Mouse (Mus musculus) liver, postnatal 0 days (tissue): Measurements from ENCODE around the gene Gtf2ird1. TPM values are rescaled to one million over a fixed set of nuclear protein-coding genes. Genes with fewer than 3 reads are reported as not detected.
"Not testable (repeated sequence)": the region's sequence is repeated elsewhere in the genome, so short reads cannot be mapped to it uniquely, and the experiment has no call there.

Experiments
- ATAC-seq: fragments of 200-750 bp; cut with Nextera tagmentation; 2 replicates; pipeline ENCODE4 v1.8.0; 2017; ENCODE audit warnings: mild to moderate bottlenecking, moderate library complexity
- DNase-seq: peaks from one replicate; pipeline ENCODE4 v3.0.0-alpha.2; 2016
- H3K27ac ChIP-seq: fragments of 300-500 bp; sonication (generic); 2 replicates; pipeline ENCODE4 v1.5.1; 2014; ENCODE audit warnings: antibody characterized with exemption, moderate library complexity, mild to moderate bottlenecking, low read depth
- H3K27me3 ChIP-seq: fragments of 300-500 bp; sonication (generic); 2 replicates; pipeline ENCODE4 v1.6.1; 2014; ENCODE audit warnings: low read length, control low read depth, mixed read lengths; ENCODE audit not compliant: insufficient read depth
- H3K36me3 ChIP-seq: fragments of 300-500 bp; sonication (generic); replicated peaks from 2 replicates; pipeline ENCODE4 v1.6.1; 2014; ENCODE audit warnings: mild to moderate bottlenecking, control low read depth, low read length, moderate library complexity, mixed read lengths; ENCODE audit not compliant: insufficient read depth
- H3K4me1 ChIP-seq: fragments of 300-500 bp; sonication (generic); 2 replicates; pipeline ENCODE4 v1.6.1; 2014; ENCODE audit warnings: antibody characterized with exemption, mild to moderate bottlenecking, control low read depth; ENCODE audit not compliant: insufficient read depth
- H3K4me2 ChIP-seq: fragments of 300-500 bp; sonication (generic); 2 replicates; pipeline ENCODE4 v1.6.1; 2014; ENCODE audit warnings: low read depth, mild to moderate bottlenecking, low read length, moderate library complexity, mixed read lengths
- H3K4me3 ChIP-seq: fragments of 300-500 bp; sonication (generic); 2 replicates; pipeline ENCODE4 v1.5.1; 2014; ENCODE audit warnings: low read depth, low read length
- H3K9ac ChIP-seq: fragments of 300-500 bp; sonication (generic); replicated peaks from 2 replicates; pipeline ENCODE4 v1.6.1; 2014; ENCODE audit warnings: mild to moderate bottlenecking, moderate library complexity
- H3K9me3 ChIP-seq: fragments of 300-500 bp; sonication (generic); 2 replicates; pipeline ENCODE4 v1.6.1; 2016; ENCODE audit warnings: mild to moderate bottlenecking, control low read depth, low read length, mixed read lengths
- CTCF ChIP-seq: sonication (generic); IDR thresholded peaks from 2 replicates; pipeline ENCODE4 v1.5.1; 2016; ENCODE audit warnings: antibody characterized with exemption, low read depth
- EP300 ChIP-seq: IDR thresholded peaks from 2 replicates; pipeline ENCODE4 v1.6.1; 2016; ENCODE audit warnings: antibody characterized with exemption, low read depth, mild to moderate bottlenecking
- WGBS: fragments of 180-500 bp; shearing (Covaris S2); extraction: QIAGEN DNeasy Blood & Tissue Kit; methylation state at CpG from one replicate; pipeline ENCODE4 v1.1.7; 2014; ENCODE audit not compliant: insufficient replicate concordance; 5-methylcytosine and 5-hydroxymethylcytosine counted together
- polyA plus RNA-seq: library from polyadenylated mRNA; unstranded; fragments of >200 nt; fragmentation: Nextera tagmentation; extraction: Ambion mirVana; gene quantifications from 2 replicates; pipeline ENCODE4 v1.2.1, GENCODE M21; 2015

Gtf2ird1 gene
- polyA plus RNA-seq, 1 experiment from 2014 or later: 10.0 TPM

DNA sequence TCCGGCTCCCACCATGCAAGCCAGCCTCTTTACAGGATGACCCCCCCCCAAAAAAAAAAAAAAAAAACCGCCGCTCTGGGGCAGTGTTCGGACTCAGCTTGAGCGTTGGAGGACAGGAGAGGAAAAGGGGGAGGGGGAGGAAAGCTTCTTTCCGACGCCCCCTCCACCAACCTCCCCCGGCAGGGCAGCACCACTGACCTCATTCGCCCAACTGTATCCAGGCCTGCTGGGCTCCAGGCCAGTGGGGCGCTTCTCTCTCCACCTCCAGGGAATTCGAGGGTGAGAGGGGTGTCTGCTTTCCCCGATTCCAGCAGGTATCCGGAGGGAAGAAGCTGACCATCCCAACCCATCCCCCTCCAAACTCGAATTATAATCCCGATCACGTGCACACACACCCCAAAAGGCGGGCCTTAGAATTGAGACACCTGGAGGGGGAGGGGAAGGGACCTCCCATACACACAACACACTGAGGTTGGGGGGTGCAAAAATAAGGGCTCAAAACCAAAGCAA, 547 bp downstream of the Gtf2ird1 start:
- DNase-seq (peak; percentile 61), ATAC-seq (peak; percentile 74)
- peak overlapping the region; percentile 98 for H3K4me2 ChIP-seq
- no peaks in the 10 kb centered on the region for H3K27me3 ChIP-seq
- H3K9ac ChIP-seq: peak overlapping the region; percentile 80
- TF ChIP-seq EP300 (no peak), CTCF (no peak)
- peak overlapping the region; percentile 74 for H3K27ac ChIP-seq
- 1% methylated on average over 17 of the region's 17 CpGs for WGBS
- no peaks in the 10 kb centered on the region for H3K9me3 ChIP-seq
- H3K4me1 ChIP-seq: peaks cover 20% of the 10 kb centered on the region
- H3K4me3 ChIP-seq: peak overlapping the region; percentile 70
- no peaks in the 10 kb centered on the region; the same call in 1 of the 2 replicates for H3K36me3 ChIP-seq

GRCm38 (mm10) chr5:134455186-134455895, 1.2 kb downstream of the Gtf2ird1 start:
- H3K4me2 ChIP-seq: peak overlapping the region; percentile 98
- H3K4me1 ChIP-seq: peaks cover 20% of the 10 kb centered on the region
- peak overlapping the region; percentile 70 for H3K4me3 ChIP-seq
- DNase-seq (peak; percentile 37), ATAC-seq (peak; percentile 7; the same call in 1 of the 2 replicates)
- H3K27ac ChIP-seq: peak overlapping the region; percentile 74
- no peaks in the 10 kb centered on the region for H3K9me3 ChIP-seq
- WGBS: 5% methylated on average over 21 of the region's 21 CpGs
- H3K27me3 ChIP-seq: no peaks in the 10 kb centered on the region
- no peak for TF ChIP-seq CTCF
- TF ChIP-seq EP300: no peak
- H3K36me3 ChIP-seq: no peaks in the 10 kb centered on the region; the same call in 1 of the 2 replicates
- H3K9ac ChIP-seq: peak overlapping the region; percentile 80

DNA sequence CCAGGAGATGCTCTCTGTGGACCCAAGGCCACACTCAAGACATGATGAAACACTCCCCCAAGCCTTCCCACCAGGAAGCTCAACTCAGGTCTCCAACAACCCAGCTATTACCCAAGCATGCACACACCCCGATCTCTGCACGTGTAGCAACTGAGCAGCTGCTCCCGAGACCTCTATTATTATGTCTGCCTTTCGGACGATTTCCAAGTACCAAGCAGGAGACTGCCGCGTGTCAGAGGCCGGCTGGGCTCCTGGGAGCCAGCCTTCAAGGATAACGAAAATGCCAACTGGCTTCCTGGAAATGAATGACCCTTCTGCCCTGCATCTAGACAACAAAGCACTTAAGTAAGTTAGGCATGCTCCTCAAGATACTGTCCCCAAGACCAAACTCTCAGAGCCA, 2.1 kb downstream of the Gtf2ird1 start:
- Histone ChIP-seq H3K4me2 (peak overlapping the region; percentile 98), H3K36me3 (no peaks in the 10 kb centered on the region; the same call in 1 of the 2 replicates), H3K9ac (no peak overlapping the region), H3K27ac (no peak overlapping the region), H3K9me3 (no peaks in the 10 kb centered on the region), H3K4me3 (no peak overlapping the region), H3K4me1 (peaks cover 20% of the 10 kb centered on the region), H3K27me3 (no peaks in the 10 kb centered on the region)
- no peak for DNase-seq
- no peak for TF ChIP-seq CTCF
- TF ChIP-seq EP300: no peak
- WGBS: 58% methylated on average over 9 of the region's 9 CpGs
- ATAC-seq: no peak

GRCm38 (mm10) chr5:134453577-134453976, 2.9 kb downstream of the Gtf2ird1 start:
- ATAC-seq: no peak
- Histone ChIP-seq H3K4me3 (no peak overlapping the region), H3K4me2 (no peak overlapping the region), H3K4me1 (peaks cover 20% of the 10 kb centered on the region), H3K27ac (no peak overlapping the region), H3K27me3 (no peaks in the 10 kb centered on the region), H3K9ac (no peak overlapping the region), H3K9me3 (no peaks in the 10 kb centered on the region), H3K36me3 (no peaks in the 10 kb centered on the region; the same call in 1 of the 2 replicates)
- TF ChIP-seq EP300 (no peak), CTCF (no peak)
- DNase-seq: no peak
- WGBS: 36% methylated on average over 1 of the region's 1 CpGs

DNA sequence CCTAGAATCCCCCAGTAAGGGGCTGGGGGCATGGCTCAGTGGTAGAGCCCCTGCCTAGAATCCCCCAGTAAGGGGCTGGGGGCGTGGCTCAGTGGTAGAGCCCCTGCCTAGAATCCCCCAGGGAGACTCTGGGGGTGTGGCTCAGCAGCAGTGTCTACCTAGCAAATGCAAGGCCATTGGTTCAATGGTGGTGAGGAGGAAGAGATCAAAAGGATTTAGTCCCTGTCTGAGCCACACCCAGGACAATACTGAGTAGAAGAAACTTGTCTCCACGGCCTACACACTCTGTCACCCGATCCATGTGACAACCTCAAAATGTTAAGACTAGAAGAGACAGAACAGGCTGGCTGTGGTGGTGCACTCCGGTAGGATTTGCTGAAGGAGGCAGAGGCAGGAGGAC, 9.8 kb downstream of the Gtf2ird1 start:
- not testable (repeated sequence) for H3K27ac ChIP-seq, DNase-seq, H3K9ac ChIP-seq, H3K27me3 ChIP-seq, H3K36me3 ChIP-seq, H3K4me2 ChIP-seq, H3K9me3 ChIP-seq, H3K4me3 ChIP-seq, ATAC-seq, H3K4me1 ChIP-seq
- WGBS: 80% methylated on average over 4 of the region's 4 CpGs

DNA sequence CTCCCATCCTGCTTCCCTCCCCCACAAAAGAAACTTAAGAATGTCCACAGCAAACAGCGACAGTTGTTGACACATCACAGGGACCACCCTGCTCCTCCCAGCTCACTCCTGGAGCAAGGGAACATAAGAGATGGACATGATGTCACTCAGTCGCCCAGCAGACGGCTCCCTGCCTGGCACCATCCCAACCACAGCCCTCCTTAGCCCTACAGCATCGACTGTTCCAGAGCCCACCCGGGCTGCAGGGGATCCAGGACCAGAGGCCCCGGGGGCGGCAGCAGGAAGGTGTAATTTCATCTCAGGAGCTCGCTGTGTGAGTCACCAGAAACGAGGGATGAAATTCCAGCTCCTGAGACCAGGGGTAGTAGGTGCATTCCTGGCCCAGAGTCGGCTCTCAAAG, 10.6 kb downstream of the Gtf2ird1 start:
- Histone ChIP-seq H3K27me3 (no peaks in the 10 kb centered on the region), H3K4me3 (no peak overlapping the region), H3K36me3 (no peaks in the 10 kb centered on the region), H3K4me2 (no peak overlapping the region), H3K4me1 (0 out of 2 replicates have a peak, but pooled peaks cover 2% of the 10 kb centered on the region), H3K9ac (no peak overlapping the region), H3K27ac (no peak overlapping the region), H3K9me3 (peaks cover 4% of the 10 kb centered on the region; the same call in 1 of the 2 replicates)
- ATAC-seq (no peak), DNase-seq (no peak)
- 59% methylated on average over 10 of the region's 10 CpGs for WGBS
- TF ChIP-seq CTCF (no peak), EP300 (no peak)
